Mouse (Mus musculus): ENCODE data around the gene Shoc2. TPM values are rescaled to one million over a fixed set of nuclear protein-coding genes. Genes with fewer than 3 reads are reported as not detected.

Shoc2 gene
- total and polyA plus RNA-seq, 3 experiments, result 14.1 to 27.1 (median 23.7) TPM

DNA sequence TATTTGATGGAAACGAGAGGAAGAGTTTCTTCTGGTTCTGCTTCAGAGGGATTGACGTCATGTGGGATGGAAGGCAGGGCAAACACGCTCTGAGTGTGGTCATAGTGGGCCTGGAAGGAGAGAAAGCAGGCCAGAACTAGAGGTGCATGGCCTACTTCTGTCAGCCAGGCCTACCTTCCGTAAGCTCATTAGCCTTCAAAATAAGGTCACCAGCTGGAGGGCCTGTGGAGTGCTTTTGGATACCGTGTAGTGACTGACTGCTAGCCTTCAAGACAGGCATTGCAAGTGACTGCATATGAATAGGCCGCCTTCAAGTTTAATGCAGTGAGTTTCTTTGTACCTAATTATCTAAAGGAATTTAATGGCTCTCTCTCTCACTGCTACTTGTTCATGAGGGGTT lies 91.0 kb downstream of the Shoc2 start:
- Histone ChIP-seq H3K27me3 (replicated peaks) (no peaks in the 10 kb centered on the region), H3K27ac (ENCODE audit: insufficient read depth, low read depth) (no peak overlapping the region), H3K9ac (ENCODE audit: insufficient read depth, low read depth) (no peak overlapping the region), H3K36me3 (replicated peaks in 1 of 2; ENCODE audit: control insufficient read depth in 1 of 2, insufficient read depth in 1 of 2, low read length in 1 of 2) (peaks cover 12 to 28% of the 10 kb centered on the region in 2 experiments), H3K9me3 (replicated peaks; ENCODE audit: low read length) (no peaks in the 10 kb centered on the region), H3K4me3 (replicated peaks in 1 of 3; ENCODE audit: low read depth in 2 of 3, low read length in 2 of 3, poor library complexity in 1 of 3) (no peak overlapping the region), H3K4me1 (ENCODE audit: control insufficient read depth in 1 of 2, insufficient read depth in 2 of 2) (no peaks in the 10 kb centered on the region), H3K79me2 (replicated peaks; ENCODE audit: control insufficient read depth, extremely low read depth, insufficient read depth, poor library complexity, severe bottlenecking) (no peaks in the 10 kb centered on the region), H3K4me2 (ENCODE audit: insufficient read depth, low read depth, poor library complexity, severe bottlenecking) (no peak overlapping the region)
- TF ChIP-seq MAX (IDR thresholded peaks at IDR 0.05; ENCODE audit: low read length) (no peak), NELFE (IDR thresholded peaks at IDR 0.05; ENCODE audit: low read depth, low read length) (no peak), CHD2 (IDR thresholded peaks at IDR 0.05; ENCODE audit: low read length) (no peak), CHD1 (IDR thresholded peaks at IDR 0.05; ENCODE audit: low read depth, low read length) (no peak), ZMIZ1 (IDR thresholded peaks at IDR 0.05; ENCODE audit: low read depth, low read length) (no peak), RAD21 (IDR thresholded peaks at IDR 0.05; ENCODE audit: low read depth, low read length) (no peak), MAZ (IDR thresholded peaks at IDR 0.05; ENCODE audit: low read depth, low read length) (no peak), E2F4 (IDR thresholded peaks at IDR 0.05; ENCODE audit: insufficient replicate concordance, low read depth, low read length) (no peak), JUN (IDR thresholded peaks at IDR 0.05; ENCODE audit: insufficient read depth, low read depth, low read length) (no peak), PAX5 (IDR thresholded peaks at IDR 0.05; ENCODE audit: low read length) (no peak), HCFC1 (IDR thresholded peaks at IDR 0.05; ENCODE audit: low read depth, low read length) (no peak), NRF1 (IDR thresholded peaks at IDR 0.05; ENCODE audit: low read depth, low read length) (no peak), SMC3 (IDR thresholded peaks at IDR 0.05; ENCODE audit: low read depth, low read length) (no peak), BHLHE40 (IDR thresholded peaks at IDR 0.05; ENCODE audit: low read depth, low read length) (no peak), JUND (conservative IDR thresholded peaks at IDR 0.05; ENCODE audit: low read depth, low read length) (no peak), ZC3H11A (IDR thresholded peaks at IDR 0.05; ENCODE audit: low read depth, low read length) (no peak)
- in situ Hi-C loops (cut with MboI; ENCODE audit: low pct_ligation_motif_present, low pct_unique_long_range_greater_than_20kb, low sequenced_read_pairs), result no loop called here
- dilution Hi-C loops (cut with MboI; ENCODE audit: extremely low pct_ligation_motif_present, extremely low pct_unique_long_range_greater_than_20kb, low sequenced_read_pairs), result no loop called here
- no peak for DNase-seq (ENCODE audit: extremely low read depth)

DNA sequence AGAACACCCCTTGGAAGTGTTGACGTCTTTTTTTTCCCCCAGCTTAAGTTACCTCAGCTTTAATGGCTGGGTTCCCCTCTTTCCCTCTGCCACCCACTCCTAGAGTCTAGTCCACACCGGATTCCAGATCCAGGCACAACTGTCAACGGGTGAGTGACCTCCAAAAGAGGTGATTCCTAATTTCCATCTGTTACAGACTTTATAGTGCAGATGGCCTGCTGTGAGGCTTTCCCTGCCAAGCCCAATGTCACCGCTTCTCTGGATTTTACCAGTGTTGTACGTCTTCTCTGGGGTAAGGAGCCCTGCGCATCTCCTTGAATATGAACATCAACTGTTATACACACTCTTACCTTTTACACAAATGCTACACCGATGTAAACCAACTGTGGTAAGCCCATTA lies 95.3 kb downstream of the Shoc2 start:
- Histone ChIP-seq H3K9ac (ENCODE audit: insufficient read depth, low read depth) (no peak overlapping the region), H3K4me2 (ENCODE audit: insufficient read depth, low read depth, poor library complexity, severe bottlenecking) (no peak overlapping the region), H3K27me3 (replicated peaks) (no peaks in the 10 kb centered on the region), H3K79me2 (replicated peaks; ENCODE audit: control insufficient read depth, extremely low read depth, insufficient read depth, poor library complexity, severe bottlenecking) (no peaks in the 10 kb centered on the region), H3K9me3 (replicated peaks; ENCODE audit: low read length) (peaks cover under 1% of the 10 kb centered on the region), H3K27ac (ENCODE audit: insufficient read depth, low read depth) (no peak overlapping the region), H3K36me3 (replicated peaks in 1 of 2; ENCODE audit: control insufficient read depth in 1 of 2, insufficient read depth in 1 of 2, low read length in 1 of 2) (peaks cover 1 to 8% of the 10 kb centered on the region in 2 experiments), H3K4me1 (ENCODE audit: control insufficient read depth in 1 of 2, insufficient read depth in 2 of 2) (peaks cover 0 to 9% of the 10 kb centered on the region in 2 experiments; a peak in 2 of 4 replicates), H3K4me3 (replicated peaks in 1 of 3; ENCODE audit: low read depth in 2 of 3, low read length in 2 of 3, poor library complexity in 1 of 3) (no peak overlapping the region)
- TF ChIP-seq TCF12 (IDR thresholded peaks at IDR 0.05; ENCODE audit: low read depth, low read length) (no peak), POLR2AphosphoS2 (IDR thresholded peaks at IDR 0.05; ENCODE audit: low read depth, low read length) (no peak), KAT2A (IDR thresholded peaks at IDR 0.05; ENCODE audit: insufficient replicate concordance, low read length) (no peak), UBTF (IDR thresholded peaks at IDR 0.05; ENCODE audit: low read depth, low read length) (no peak), HCFC1 (IDR thresholded peaks at IDR 0.05; ENCODE audit: low read depth, low read length) (no peak), MXI1 (IDR thresholded peaks at IDR 0.05; ENCODE audit: low read depth, low read length) (no peak), NRF1 (IDR thresholded peaks at IDR 0.05; ENCODE audit: low read depth, low read length) (no peak), MYC (IDR thresholded peaks at IDR 0.05; ENCODE audit: low read depth, low read length) (no peak)
- dilution Hi-C loops (cut with MboI; ENCODE audit: extremely low pct_ligation_motif_present, extremely low pct_unique_long_range_greater_than_20kb, low sequenced_read_pairs), result no loop called here
- no peak for DNase-seq (ENCODE audit: extremely low read depth)
- in situ Hi-C loops (cut with MboI; ENCODE audit: low pct_ligation_motif_present, low pct_unique_long_range_greater_than_20kb, low sequenced_read_pairs), result no loop called here

Data from CH12.LX (cell line).